Mouse (Mus musculus): Measurements from ENCODE around the gene Fcgr1.
"Not testable (repeated sequence)": the region's sequence is repeated elsewhere in the genome, so short reads cannot be mapped to it uniquely, and the experiment has no call there.

Fcgr1 gene

GRCm38 (mm10) chr3:96273591-96274465 lies 19.9 kb downstream of the Fcgr1 start:
- DNase-seq (ENCODE audit: low spot score): no peak

DNA sequence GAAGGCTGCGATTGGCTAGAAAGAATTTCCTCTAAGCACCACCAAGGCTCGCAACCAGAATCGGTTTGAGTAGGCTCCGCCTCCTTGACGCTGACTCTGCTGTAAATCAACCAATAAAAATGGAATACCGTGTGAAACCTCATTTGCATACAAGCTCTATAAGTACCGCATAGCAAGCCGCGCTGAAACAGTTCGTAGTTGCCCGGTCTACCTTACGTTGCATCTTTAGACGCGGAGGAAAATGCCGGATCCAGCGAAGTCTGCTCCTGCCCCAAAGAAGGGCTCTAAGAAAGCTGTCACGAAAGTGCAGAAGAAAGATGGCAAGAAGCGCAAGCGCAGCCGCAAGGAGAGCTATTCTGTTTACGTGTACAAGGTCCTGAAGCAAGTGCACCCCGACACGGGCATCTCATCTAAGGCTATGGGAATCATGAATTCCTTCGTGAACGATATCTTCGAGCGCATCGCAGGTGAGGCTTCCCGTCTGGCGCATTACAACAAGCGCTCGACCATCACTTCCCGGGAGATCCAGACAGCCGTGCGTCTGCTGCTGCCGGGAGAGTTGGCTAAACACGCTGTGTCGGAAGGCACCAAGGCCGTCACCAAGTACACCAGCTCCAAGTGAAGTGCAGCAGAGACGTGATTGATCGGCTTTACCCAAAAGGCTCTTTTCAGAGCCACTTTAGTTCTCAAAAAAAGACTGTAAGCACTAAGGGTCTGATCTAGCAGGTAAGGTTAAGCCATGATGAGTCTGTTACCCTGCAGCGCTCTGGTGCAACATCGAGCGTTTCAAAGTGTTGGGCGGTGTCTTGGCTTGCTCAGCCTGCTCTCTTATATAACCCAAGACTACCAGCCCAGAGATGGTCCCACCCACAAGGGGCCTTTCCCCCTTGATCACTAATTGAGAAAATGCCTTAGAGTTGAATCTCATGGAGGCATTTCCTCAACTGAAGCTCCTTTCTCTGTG lies 24.0 kb downstream of the Fcgr1 start, which contains the start of gene Hist2h2bb:
Gene Hist2h2bb (plus strand): TSS at position 242 of the 964 bp plus-strand sequence.
- DNase-seq (ENCODE audit: low spot score): peak; percentile 63

DNA sequence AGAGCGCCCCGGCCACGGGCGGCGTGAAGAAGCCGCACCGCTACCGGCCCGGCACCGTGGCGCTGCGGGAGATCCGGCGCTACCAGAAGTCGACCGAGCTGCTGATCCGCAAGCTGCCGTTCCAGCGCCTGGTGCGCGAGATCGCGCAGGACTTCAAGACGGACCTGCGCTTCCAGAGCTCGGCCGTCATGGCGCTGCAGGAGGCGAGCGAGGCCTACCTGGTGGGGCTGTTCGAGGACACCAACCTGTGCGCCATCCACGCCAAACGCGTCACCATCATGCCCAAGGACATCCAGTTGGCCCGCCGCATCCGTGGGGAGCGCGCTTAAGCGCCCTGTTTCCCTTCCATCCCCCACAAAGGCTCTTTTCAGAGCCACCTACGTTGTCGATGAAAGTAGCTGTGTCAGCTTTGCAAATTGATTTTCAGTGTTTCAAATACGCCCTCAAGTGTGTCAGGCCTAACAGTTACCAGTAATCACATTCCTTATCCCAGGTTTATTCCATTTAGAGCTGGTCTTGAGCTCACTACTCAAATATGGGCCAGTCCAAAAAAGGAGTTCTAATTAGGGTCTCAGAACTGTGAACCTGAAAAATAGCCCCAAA lies 24.9 kb downstream of the Fcgr1 start:
- DNase-seq (ENCODE audit: low spot score): not testable (repeated sequence)

GRCm38 (mm10) chr3:96268051-96268775 lies 25.6 kb downstream of the Fcgr1 start, which contains the start of gene Hist2h3b:
Gene Hist2h3b, plus strand, starts transcription at chr3:96268654.
- peak; percentile 67 for DNase-seq (ENCODE audit: low spot score)

- no peak for DNase-seq (ENCODE audit: low spot score)
Measured at GRCm38 (mm10) chr3:96267541-96267940, 26.2 kb downstream of the Fcgr1 start.

GRCm38 (mm10) chr3:96266132-96266710 lies 27.5 kb downstream of the Fcgr1 start:
- no peak for DNase-seq (ENCODE audit: low spot score)

- no peak for DNase-seq (ENCODE audit: low spot score)
Measured at GRCm38 (mm10) chr3:96264404-96264949, 29.3 kb downstream of the Fcgr1 start.

GRCm38 (mm10) chr3:96263558-96264403 lies 30.0 kb downstream of the Fcgr1 start:
- peak; percentile 44 for DNase-seq (ENCODE audit: low spot score)

DNA sequence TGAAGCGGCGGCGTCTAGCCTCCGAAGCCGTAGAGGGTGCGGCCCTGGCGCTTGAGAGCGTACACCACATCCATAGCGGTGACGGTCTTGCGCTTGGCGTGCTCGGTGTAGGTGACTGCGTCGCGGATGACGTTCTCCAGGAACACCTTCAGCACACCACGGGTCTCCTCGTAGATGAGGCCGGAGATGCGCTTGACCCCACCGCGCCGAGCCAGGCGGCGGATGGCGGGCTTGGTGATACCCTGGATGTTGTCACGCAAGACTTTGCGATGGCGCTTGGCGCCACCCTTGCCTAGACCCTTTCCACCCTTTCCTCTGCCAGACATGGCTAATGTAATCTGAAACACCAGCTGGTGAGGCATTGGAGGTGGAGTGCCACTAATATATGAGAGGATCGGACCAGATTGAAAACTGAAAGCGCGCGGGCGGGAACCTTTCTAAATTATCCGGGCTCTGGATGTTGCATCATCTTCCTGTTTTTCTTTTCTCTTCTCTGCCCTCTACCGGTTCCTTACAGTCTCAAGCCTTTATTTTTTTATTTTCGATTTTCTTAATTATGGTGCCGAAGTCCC lies 30.7 kb downstream of the Fcgr1 start, which contains the start of gene Hist2h4:
Gene Hist2h4 (minus strand): TSS at position 333 of the 572 bp plus-strand sequence.
- DNase-seq (ENCODE audit: low spot score): peak; percentile 94

GRCm38 (mm10) chr3:96262216-96262875 lies 31.4 kb downstream of the Fcgr1 start:
- DNase-seq (ENCODE audit: low spot score): peak; percentile 68

GRCm38 (mm10) chr3:96261623-96262022 lies 32.1 kb downstream of the Fcgr1 start:
- DNase-seq (ENCODE audit: low spot score): no peak

GRCm38 (mm10) chr3:96260220-96260619 lies 33.5 kb downstream of the Fcgr1 start:
- no peak for DNase-seq (ENCODE audit: low spot score)

DNA sequence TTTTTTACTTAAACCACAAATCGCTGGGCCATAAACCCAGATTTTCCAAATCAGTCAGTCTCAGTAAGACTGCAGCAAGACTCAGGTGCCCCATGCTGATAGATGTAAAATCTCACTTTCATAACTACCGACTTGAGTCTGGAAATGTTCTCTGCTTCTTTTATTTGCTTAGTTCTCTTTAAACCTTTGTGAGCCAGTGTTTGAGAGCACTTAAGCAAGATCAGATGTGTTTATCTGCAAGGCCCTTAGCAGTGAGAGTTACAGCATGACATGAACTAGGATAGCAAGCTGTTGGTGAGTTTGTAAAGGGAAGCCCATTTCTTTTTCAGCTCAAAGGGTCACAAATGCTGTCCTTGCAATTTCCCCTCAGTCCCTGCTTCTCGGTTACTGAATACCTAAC lies 36.6 kb downstream of the Fcgr1 start:
- DNase-seq (ENCODE audit: low spot score): no peak

DNA sequence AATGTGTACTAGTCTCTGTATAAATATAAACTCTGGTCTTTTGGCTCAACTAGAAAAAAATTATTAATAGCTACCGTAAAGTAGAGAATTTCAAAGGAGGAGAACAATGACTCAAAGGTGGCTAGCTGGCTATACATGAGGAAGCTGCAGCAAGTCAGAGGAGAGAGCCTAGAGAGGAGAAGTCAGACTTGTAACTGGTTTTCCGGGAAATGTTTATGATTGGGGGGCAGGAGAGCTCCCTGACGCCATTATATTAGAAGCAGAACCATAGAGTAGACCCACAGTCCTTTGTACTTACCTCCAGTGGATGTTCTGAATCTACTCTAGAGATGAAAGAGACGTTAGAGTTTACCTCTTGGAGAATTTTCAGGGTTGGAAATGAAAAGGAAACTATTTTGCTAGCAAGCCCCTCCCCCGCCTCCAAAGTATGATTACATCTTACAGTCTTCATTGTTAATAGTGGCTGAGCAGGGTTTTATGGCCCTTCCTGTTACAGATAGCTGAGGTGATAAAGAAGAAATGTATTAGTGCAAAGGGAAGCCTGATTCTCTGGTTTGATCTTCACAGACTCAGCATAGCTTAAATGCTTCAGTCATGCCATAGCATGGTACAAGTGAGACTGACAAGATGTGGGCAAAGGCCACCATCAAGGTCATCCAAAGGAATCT lies 37.7 kb downstream of the Fcgr1 start:
- DNase-seq (ENCODE audit: low spot score): no peak

GRCm38 (mm10) chr3:96254683-96255355 lies 39.0 kb downstream of the Fcgr1 start:
- peak; percentile 28 for DNase-seq (ENCODE audit: low spot score)

GRCm38 (mm10) chr3:96251787-96252186 lies 42.0 kb downstream of the Fcgr1 start:
- DNase-seq (ENCODE audit: low spot score): no peak

DNA sequence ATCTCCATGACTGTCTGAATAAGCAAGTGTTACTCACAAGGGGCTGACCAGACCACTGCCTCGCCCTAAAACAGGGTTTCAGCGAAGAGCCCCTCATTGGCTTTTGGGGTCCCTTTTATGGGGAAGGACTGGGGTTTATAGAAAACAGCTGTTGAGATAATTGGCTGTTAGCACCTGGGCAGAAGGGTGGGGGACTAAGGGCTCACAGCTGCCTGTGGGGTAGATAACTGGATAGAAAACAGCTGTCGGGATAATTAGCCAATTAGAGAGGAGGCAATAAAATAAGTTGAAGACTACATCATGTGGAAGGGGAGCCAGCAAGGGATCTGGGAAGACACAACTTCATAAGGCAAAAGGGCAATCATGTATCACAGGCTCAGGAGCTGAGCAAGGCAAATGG lies 42.9 kb downstream of the Fcgr1 start:
- no peak for DNase-seq (ENCODE audit: low spot score)

DNA sequence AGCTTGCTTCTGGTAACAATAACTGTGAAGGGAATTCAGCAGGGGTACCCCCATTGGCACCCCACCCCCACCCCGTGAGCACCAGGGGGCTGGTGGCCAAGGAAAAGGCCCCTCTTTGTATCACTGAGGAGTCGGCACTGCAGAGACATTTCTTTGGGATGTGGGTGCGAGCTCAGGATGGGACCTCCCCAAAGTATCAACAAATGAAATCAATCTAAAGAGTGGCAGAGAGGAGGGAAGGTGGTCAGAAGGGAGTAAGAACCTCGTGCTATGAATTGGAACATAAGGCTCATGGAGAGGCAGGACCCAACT lies 44.8 kb downstream of the Fcgr1 start:
- DNase-seq (ENCODE audit: low spot score): no peak
